Mouse (Mus musculus): Measurements from ENCODE around the gene Esf1. TPM values are rescaled to one million over a fixed set of nuclear protein-coding genes. Genes with fewer than 3 reads are reported as not detected.
"Not testable (repeated sequence)": the region's sequence is repeated elsewhere in the genome, so short reads cannot be mapped to it uniquely, and the experiment has no call there.

Gene Esf1
- polyA plus RNA-seq, 1 experiment, result 15.4 TPM

DNA sequence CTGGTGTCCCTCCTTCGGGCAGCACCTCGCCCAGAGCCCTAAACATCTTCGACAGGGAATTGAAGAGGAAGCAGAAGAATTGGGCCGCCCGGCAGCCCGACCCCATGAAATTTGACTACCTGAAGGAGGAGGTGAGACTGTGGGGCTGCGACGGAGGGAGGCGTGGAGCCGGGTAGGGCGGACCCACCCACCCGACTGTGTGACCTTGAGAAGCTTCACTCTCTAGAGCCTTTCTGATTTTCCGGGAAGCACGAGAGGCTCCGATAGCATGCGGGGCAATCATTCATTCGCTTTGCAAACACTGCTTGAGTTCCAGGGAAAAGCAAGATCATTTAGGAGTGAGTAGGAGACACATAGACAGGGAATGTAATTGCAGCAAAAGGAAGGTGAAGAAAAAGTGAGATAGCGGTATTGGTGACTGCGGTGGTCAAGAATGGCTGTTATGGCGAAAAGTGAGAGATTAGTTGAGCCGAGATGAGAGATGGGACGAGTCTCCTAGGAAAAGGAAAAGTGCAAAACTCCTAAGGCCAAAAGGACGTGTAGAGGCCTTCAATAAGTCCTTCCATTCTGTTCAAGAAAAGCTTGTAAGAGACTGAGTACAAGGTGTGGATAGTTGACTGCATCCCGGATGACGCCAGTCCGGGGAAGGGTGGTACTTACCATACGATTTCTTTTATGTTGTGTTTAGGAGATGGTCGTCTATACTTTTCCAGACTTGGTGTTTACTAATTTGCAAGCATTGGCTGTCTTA, 614 bp upstream of the Esf1 start:
- TF ChIP-seq POLR2A (IDR thresholded peaks at IDR 0.05; ENCODE audit: borderline replicate concordance, insufficient read depth, low read length) (no peak), CTCF (IDR thresholded peaks at IDR 0.05; ENCODE audit: borderline replicate concordance, insufficient read depth, low read depth, low read length) (no peak)
- DNase-seq, result peak; percentile 5 to 20
- 4% methylated on average over 28 of the region's 28 CpGs for WGBS
- Histone ChIP-seq H3K4me3 (replicated peaks; ENCODE audit: insufficient read depth, low read depth, low read length) (peak overlapping the region; percentile 70), H3K27ac (ENCODE audit: insufficient read depth, low read length) (peak overlapping the region; percentile 71), H3K4me1 (ENCODE audit: control insufficient read depth, insufficient read depth, low read length) (peaks cover 2% of the 10 kb centered on the region; the same call in 1 of the 2 replicates), H3K27me3 (ENCODE audit: control insufficient read depth, insufficient read depth, low read length) (no peaks in the 10 kb centered on the region)

DNA sequence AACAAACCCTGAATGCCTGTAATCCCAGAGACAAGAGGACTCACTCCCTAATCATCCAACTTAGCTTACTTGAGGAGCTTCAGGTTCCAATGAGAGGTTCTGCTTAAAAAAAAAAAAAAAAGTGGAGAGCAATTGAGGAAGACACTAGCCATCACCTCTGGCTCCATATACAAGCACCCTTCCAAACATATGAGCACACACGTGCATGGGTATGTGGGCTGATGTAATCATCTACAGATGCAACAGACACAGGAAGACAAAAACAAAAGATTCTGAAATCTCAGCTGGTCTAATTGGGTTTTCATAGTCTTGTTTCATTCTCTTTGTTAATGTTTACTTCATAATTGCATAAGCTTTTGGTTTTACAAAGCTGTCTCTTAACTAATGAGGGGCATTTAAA, 1.3 kb downstream of the Esf1 start:
- H3K27me3 ChIP-seq (ENCODE audit: control insufficient read depth, insufficient read depth, low read length), result no peaks in the 10 kb centered on the region
- peaks cover 2% of the 10 kb centered on the region; the same call in 1 of the 2 replicates for H3K4me1 ChIP-seq (ENCODE audit: control insufficient read depth, insufficient read depth, low read length)
- H3K27ac ChIP-seq (ENCODE audit: insufficient read depth, low read length), result no peak overlapping the region
- DNase-seq, result no peak
- TF ChIP-seq POLR2A (IDR thresholded peaks at IDR 0.05; ENCODE audit: borderline replicate concordance, insufficient read depth, low read length), result no peak
- no peak for TF ChIP-seq CTCF (IDR thresholded peaks at IDR 0.05; ENCODE audit: borderline replicate concordance, insufficient read depth, low read depth, low read length)
- 81% methylated on average over 1 of the region's 1 CpGs for WGBS
- H3K4me3 ChIP-seq (replicated peaks; ENCODE audit: insufficient read depth, low read depth, low read length), result no peak overlapping the region

DNA sequence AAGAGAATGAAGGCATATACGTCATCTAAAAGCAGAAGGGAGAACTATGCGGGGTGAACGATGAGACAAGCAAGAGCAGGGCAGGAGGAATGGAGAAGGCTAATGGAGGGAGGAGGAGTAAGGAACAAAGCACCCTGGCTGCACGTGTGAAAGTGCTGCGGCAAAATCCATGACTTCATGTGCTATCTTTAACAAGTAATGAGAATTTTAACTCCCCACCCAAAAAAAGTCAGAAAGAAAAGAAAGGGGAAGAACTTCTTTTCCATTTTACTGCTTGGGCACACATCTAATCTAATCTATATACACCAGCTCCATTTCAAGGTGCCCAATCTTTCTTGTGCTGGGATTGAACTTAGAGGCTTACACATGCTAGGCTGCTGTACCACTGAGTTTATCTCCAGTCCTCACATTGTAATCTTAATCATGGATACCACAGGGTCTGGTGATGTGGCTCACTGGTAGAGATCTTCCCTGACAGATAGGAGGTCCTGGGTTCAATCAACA, 7.0 kb downstream of the Esf1 start:
- no peak for DNase-seq
- no peak for TF ChIP-seq CTCF (IDR thresholded peaks at IDR 0.05; ENCODE audit: borderline replicate concordance, insufficient read depth, low read depth, low read length)
- no peak for TF ChIP-seq POLR2A (IDR thresholded peaks at IDR 0.05; ENCODE audit: borderline replicate concordance, insufficient read depth, low read length)
- Histone ChIP-seq H3K4me1 (ENCODE audit: control insufficient read depth, insufficient read depth, low read length) (no peaks in the 10 kb centered on the region), H3K27me3 (ENCODE audit: control insufficient read depth, insufficient read depth, low read length) (no peaks in the 10 kb centered on the region), H3K27ac (ENCODE audit: insufficient read depth, low read length) (no peak overlapping the region), H3K4me3 (replicated peaks; ENCODE audit: insufficient read depth, low read depth, low read length) (no peak overlapping the region)
- WGBS, result 93% methylated on average over 5 of the region's 5 CpGs

DNA sequence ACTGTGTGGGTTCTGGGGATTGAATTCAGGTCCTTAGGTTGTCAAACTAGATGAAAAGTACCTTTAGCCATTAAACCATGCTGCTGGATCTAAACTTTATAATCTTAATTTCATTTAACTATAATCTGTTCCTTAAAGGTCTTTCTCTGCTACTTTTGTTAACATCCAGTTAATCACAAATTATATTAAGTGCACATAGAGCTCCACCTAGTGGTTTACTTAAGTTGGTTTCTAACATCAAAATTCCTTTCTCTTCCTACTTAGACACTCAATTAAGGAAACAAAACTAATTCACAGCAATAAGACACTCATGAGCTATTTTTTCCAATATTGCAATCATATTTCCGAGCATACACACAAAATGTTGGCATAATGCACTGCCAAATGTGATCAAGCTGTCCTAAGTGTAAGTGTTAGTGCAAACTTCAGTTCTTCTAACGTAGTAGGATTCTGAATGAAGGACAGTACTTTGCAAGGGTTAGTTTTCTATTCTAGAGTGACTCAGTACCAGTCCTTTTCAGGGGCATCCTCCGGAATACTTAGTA, 11.1 kb downstream of the Esf1 start:
- H3K27ac ChIP-seq (ENCODE audit: insufficient read depth, low read length), result no peak overlapping the region
- TF ChIP-seq CTCF (IDR thresholded peaks at IDR 0.05; ENCODE audit: borderline replicate concordance, insufficient read depth, low read depth, low read length) (no peak), POLR2A (IDR thresholded peaks at IDR 0.05; ENCODE audit: borderline replicate concordance, insufficient read depth, low read length) (no peak)
- no peak for DNase-seq
- H3K4me1 ChIP-seq (ENCODE audit: control insufficient read depth, insufficient read depth, low read length), result no peaks in the 10 kb centered on the region
- WGBS, result 75% methylated on average over 3 of the region's 3 CpGs
- H3K4me3 ChIP-seq (replicated peaks; ENCODE audit: insufficient read depth, low read depth, low read length), result no peak overlapping the region
- no peaks in the 10 kb centered on the region for H3K27me3 ChIP-seq (ENCODE audit: control insufficient read depth, insufficient read depth, low read length)

DNA sequence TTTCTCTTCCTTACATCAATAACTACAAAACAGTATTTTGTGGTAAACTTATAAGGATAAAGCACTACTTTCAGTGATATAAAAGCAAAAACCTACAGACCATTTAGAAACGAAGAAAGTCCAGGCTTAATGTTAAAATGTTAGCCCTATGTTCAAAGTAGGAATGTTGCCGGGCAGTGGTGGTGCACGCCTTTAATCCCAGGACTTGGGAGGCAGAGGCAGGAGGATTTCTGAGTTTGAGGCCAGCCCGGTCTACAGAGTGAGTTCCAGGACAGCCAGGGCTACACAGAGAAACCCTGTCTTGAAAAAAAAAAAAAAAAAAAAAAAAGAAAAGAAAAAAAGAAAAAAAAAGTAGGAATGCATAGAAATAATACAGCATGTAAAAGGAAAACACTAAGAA, 18.6 kb downstream of the Esf1 start, which contains the start of gene Gm17374:
Gene Gm17374 (plus strand): TSS at position 301 of the 400 bp plus-strand sequence.
- H3K4me3 ChIP-seq (replicated peaks; ENCODE audit: insufficient read depth, low read depth, low read length); H3K27me3 ChIP-seq (ENCODE audit: control insufficient read depth, insufficient read depth, low read length); DNase-seq; H3K4me1 ChIP-seq (ENCODE audit: control insufficient read depth, insufficient read depth, low read length); H3K27ac ChIP-seq (ENCODE audit: insufficient read depth, low read length): not testable (repeated sequence)
- 92% methylated on average over 4 of the region's 4 CpGs for WGBS

DNA sequence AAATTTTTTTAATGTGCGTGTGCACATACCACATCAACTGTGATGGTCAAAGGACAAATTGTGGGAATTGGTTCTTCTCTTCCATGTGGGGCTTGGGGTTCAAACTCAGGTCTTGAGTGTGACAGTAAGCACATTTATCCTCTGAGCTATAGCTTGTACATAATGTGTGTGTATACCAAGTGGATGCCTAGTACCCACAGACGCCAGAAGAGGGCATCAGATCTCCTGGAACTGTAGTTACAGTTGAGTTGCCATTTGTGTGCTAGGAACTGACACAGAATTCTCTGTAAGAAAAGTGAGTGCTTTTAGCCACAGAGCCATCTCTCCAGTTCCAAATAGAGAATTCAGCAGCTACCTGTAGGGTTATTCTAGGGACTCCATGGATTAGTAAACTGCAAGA, 44.8 kb downstream of the Esf1 start:
- no peaks in the 10 kb centered on the region for H3K27me3 ChIP-seq (ENCODE audit: control insufficient read depth, insufficient read depth, low read length)
- no peak for DNase-seq

DNA sequence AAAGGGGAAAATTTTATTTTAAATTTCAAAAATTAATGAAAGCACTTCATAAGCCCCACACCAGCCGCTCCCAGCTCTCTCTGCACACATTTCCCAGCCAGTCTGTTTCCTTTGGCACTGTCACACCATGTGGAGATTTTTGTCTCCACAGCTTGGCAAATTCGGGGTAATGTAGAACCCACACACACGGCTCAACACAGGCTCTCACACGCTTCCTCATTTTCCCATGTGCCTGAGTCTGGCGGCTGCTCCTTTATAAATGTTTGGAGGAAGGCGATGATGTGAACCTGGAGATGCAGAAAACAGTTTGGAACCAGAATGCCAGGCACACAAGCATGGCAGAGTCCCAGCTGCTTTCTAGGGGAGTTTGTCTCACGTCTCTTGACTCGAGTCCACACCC, 56.5 kb downstream of the Esf1 start:
- 65% methylated on average over 8 of the region's 8 CpGs for WGBS
- Histone ChIP-seq H3K4me3 (replicated peaks; ENCODE audit: insufficient read depth, low read depth, low read length) (no peak overlapping the region), H3K27ac (ENCODE audit: insufficient read depth, low read length) (no peak overlapping the region), H3K27me3 (ENCODE audit: control insufficient read depth, insufficient read depth, low read length) (no peaks in the 10 kb centered on the region), H3K4me1 (ENCODE audit: control insufficient read depth, insufficient read depth, low read length) (no peaks in the 10 kb centered on the region)
- TF ChIP-seq POLR2A (IDR thresholded peaks at IDR 0.05; ENCODE audit: borderline replicate concordance, insufficient read depth, low read length) (no peak), CTCF (IDR thresholded peaks at IDR 0.05; ENCODE audit: borderline replicate concordance, insufficient read depth, low read depth, low read length) (no peak)
- DNase-seq, result no peak

More for the DNA sequence above, 44.8 kb downstream of the Esf1 start:
- TF ChIP-seq CTCF (IDR thresholded peaks at IDR 0.05; ENCODE audit: borderline replicate concordance, insufficient read depth, low read depth, low read length) (no peak), POLR2A (IDR thresholded peaks at IDR 0.05; ENCODE audit: borderline replicate concordance, insufficient read depth, low read length) (no peak)
- 93% methylated on average over 2 of the region's 2 CpGs for WGBS
- no peaks in the 10 kb centered on the region for H3K4me1 ChIP-seq (ENCODE audit: control insufficient read depth, insufficient read depth, low read length)
- no peak overlapping the region for H3K27ac ChIP-seq (ENCODE audit: insufficient read depth, low read length)
- no peak overlapping the region for H3K4me3 ChIP-seq (replicated peaks; ENCODE audit: insufficient read depth, low read depth, low read length)

DNA sequence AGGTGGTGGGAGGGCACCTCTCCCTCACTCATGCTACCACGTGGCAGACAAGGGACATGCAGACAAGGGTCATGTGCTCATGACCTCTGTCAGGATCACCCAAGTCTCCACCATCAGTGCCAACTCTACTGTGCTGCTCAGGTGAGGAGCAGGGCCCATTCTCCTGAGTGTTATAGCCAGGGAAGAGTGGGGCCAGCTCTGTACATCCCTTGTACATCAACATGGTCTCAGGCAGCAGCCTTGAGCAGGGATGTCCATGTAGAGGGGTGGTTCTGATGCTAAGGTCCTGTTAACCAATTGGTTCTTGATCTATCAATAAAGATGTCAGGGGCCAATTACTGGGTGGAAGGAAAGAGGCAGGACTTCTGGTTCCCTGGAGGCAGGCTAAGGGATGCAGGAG, 61.4 kb downstream of the Esf1 start:
- no peak for DNase-seq
- Histone ChIP-seq H3K4me1 (ENCODE audit: control insufficient read depth, insufficient read depth, low read length) (no peaks in the 10 kb centered on the region), H3K27me3 (ENCODE audit: control insufficient read depth, insufficient read depth, low read length) (no peaks in the 10 kb centered on the region), H3K4me3 (replicated peaks; ENCODE audit: insufficient read depth, low read depth, low read length) (no peak overlapping the region), H3K27ac (ENCODE audit: insufficient read depth, low read length) (no peak overlapping the region)
- WGBS, result 30% methylated on average over 1 of the region's 1 CpGs
- TF ChIP-seq CTCF (IDR thresholded peaks at IDR 0.05; ENCODE audit: borderline replicate concordance, insufficient read depth, low read depth, low read length), result no peak
